26 mouse cellular contexts compared by ENCODE assay signal in the genomic region with DNA sequence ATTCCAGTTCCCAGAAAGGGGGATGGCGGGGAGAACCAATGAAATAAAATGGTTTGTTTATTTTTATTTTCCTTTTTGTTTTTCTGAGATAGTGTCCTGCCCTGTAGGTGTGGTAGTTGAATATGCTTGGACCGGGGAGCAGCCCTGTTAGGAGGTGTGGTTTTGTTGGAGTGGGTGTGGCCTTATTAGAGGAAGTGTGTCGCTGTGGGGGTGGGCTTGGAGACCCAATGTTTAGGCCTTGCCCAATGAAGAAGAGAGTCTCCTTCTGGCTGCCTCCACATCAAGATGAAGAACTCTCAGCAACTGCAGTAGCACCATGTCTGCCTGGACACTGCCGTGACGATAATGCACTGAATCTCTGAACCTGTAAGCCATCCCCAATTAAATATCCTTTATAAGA. TPM values are rescaled to one million over a fixed set of nuclear protein-coding genes. Genes with fewer than 3 reads are reported as not detected.
DNase-seq lines count a peak whose midpoint lies in the region; ATAC-seq lines count a peak whose summit lies in the region.
"Had no signal": no experiment of that assay in that cellular context is flagged by ENCODE, and none has a peak within 500 bp of the region (broad histone marks: within the 10 kb centered on the region; RNA-seq: fewer than 3 reads in every experiment).

No protein-coding gene starts in this region.

- H3K9ac ChIP-seq in neural tube, embryonic 15.5 days (replicated peaks): no peak overlapping the region
- H3K9ac ChIP-seq: embryonic facial prominence, embryonic 13.5 days; forebrain, embryonic 12.5 days; forebrain, embryonic 15.5 days; heart, embryonic 13.5 days; hindbrain, embryonic 12.5 days; hindbrain, embryonic 15.5 days had no signal

- DNase-seq in A20 (ENCODE audit: low read depth, low spot score) (peak; percentile 15), ES-CJ7 (ENCODE audit: low read depth, low spot score) (peak; percentile 37), R1 (ENCODE audit: low read depth, low spot score) (peak; percentile 87)
- DNase-seq in kidney, postnatal 25 days: no peak
- DNase-seq in heart, postnatal 25 days (ENCODE audit: low spot score): no peak
- DNase-seq: adrenal gland, adult 2 months had no signal

- no peak overlapping the region for H3K4me2 ChIP-seq in neural tube, embryonic 15.5 days
- H3K4me2 ChIP-seq: forebrain, embryonic 12.5 days; forebrain, embryonic 15.5 days; heart, embryonic 13.5 days; hindbrain, embryonic 12.5 days; hindbrain, embryonic 15.5 days had no signal

- no peaks in the 10 kb centered on the region for H3K36me3 ChIP-seq in neural tube, embryonic 15.5 days
- H3K36me3 ChIP-seq: embryonic facial prominence, embryonic 10.5 days; embryonic facial prominence, embryonic 13.5 days; forebrain, embryonic 12.5 days; forebrain, embryonic 15.5 days; G1E; heart, embryonic 10.5 days; heart, embryonic 13.5 days; hindbrain, embryonic 12.5 days; hindbrain, embryonic 15.5 days had no signal

- ATAC-seq in neural tube, embryonic 15.5 days (ENCODE audit: low FRiP score): no peak
- ATAC-seq: forebrain, embryonic 15.5 days had no signal

- no peak overlapping the region for H3K27ac ChIP-seq in neural tube, embryonic 15.5 days (replicated peaks)
- H3K27ac ChIP-seq: embryonic facial prominence, embryonic 10.5 days; embryonic facial prominence, embryonic 13.5 days; forebrain, embryonic 12.5 days; forebrain, embryonic 15.5 days; heart, adult 2 months; heart, embryonic 10.5 days; heart, embryonic 13.5 days; hindbrain, embryonic 12.5 days; hindbrain, embryonic 15.5 days had no signal

- H3K27me3 ChIP-seq in neural tube, embryonic 15.5 days (replicated peaks): no peaks in the 10 kb centered on the region
- H3K27me3 ChIP-seq: embryonic facial prominence, embryonic 13.5 days; forebrain, embryonic 12.5 days; forebrain, embryonic 15.5 days; heart, embryonic 13.5 days; hindbrain, embryonic 12.5 days; hindbrain, embryonic 15.5 days had no signal

- intact Hi-C loops in heart, postnatal 25 days (cut with DNase I): loop anchor here (1.0 to 5.0 kb wide), 3 partner anchors 57 to 175 kb away; no protein-coding TSS in a partner anchor

- H3K4me1 ChIP-seq in neural tube, embryonic 15.5 days: peaks cover 5% of the 10 kb centered on the region; the same call in 1 of the 2 replicates
- H3K4me1 ChIP-seq: embryonic facial prominence, embryonic 10.5 days; embryonic facial prominence, embryonic 13.5 days; forebrain, embryonic 12.5 days; forebrain, embryonic 15.5 days; heart, embryonic 10.5 days; heart, embryonic 13.5 days; hindbrain, embryonic 12.5 days had no signal

- no peak overlapping the region for H3K4me3 ChIP-seq in neural tube, embryonic 15.5 days (replicated peaks)
- H3K4me3 ChIP-seq: embryonic facial prominence, embryonic 10.5 days; embryonic facial prominence, embryonic 13.5 days; erythroblast, embryonic 14.5 days; forebrain, embryonic 12.5 days; forebrain, embryonic 15.5 days; heart, adult 2 months; heart, embryonic 10.5 days; heart, embryonic 13.5 days; hindbrain, embryonic 12.5 days; hindbrain, embryonic 15.5 days had no signal

- H3K9me3 ChIP-seq in neural tube, embryonic 15.5 days (replicated peaks): no peaks in the 10 kb centered on the region
- H3K9me3 ChIP-seq: embryonic facial prominence, embryonic 13.5 days; forebrain, embryonic 12.5 days; forebrain, embryonic 15.5 days; G1E; heart, embryonic 10.5 days; hindbrain, embryonic 15.5 days had no signal

- WGBS in neural tube, embryonic 15.5 days: 95% methylated on average over 5 of the region's 5 CpGs

RNA-seq across cellular contexts. Expression of a gene that starts 13.4 kb away (rescaled TPM):
- not detected in 2 replicates for polyA plus RNA-seq in neural tube, embryonic 15.5 days (2015; fragmentation: Nextera tagmentation; extraction: Ambion mirVana)
- total RNA-seq in heart, postnatal 25 days (2021): not detected
- total RNA-seq: adrenal gland, adult 2 months; adrenal gland, postnatal 25 days; G1E; gastrocnemius, adult 8-10 months; gastrocnemius, postnatal 25 days; heart, adult 2 months; heart, postnatal 14 days; hematopoietic stem cell, adult 5-6 weeks had no signal
- polyA plus RNA-seq: adrenal gland, adult 2 months; brain, embryonic 14.5 days; embryonic facial prominence, embryonic 10.5 days; embryonic facial prominence, embryonic 13.5 days; erythroblast, embryonic 14.5 days; forebrain, embryonic 12.5 days; forebrain, embryonic 15.5 days; G1E; gonadal fat pad, adult 2 months; heart, adult 2 months; heart, embryonic 13.5 days; hindbrain, embryonic 12.5 days; hindbrain, embryonic 15.5 days; intestine, embryonic 14.5 days had no signal

RNA-seq across cellular contexts. Expression of a gene that starts 25.2 kb away (rescaled TPM):
- polyA plus RNA-seq in neural tube, embryonic 15.5 days (2015; fragmentation: Nextera tagmentation; extraction: Ambion mirVana): 76.1 and 77.4 TPM in 2 replicates
- 10 to 100 TPM; 25.0 to 26.0 TPM for total RNA-seq in heart, postnatal 25 days (2021)

Comparison
In these comparisons a context has a peak if more than half of its experiments do, and no peak if none do; other contexts are left out.
1. DNase-seq: peak in A20 (single experiment), ES-CJ7 (single experiment) and R1 (single experiment); none in kidney, postnatal 25 days (0 of 2) and heart, postnatal 25 days (single experiment).